Mouse (Mus musculus) splenic B cell, adult 2 months (primary cell): ENCODE data around the gene Kctd4.
"Not testable (repeated sequence)": the region's sequence is repeated elsewhere in the genome, so short reads cannot be mapped to it uniquely, and the experiment has no call there.

Experiments used
- DNase-seq: peaks from one replicate; pipeline ENCODE4 v3.0.0-alpha.2; 2011; ENCODE audit warnings: low read depth, low spot score
- H3K27me3 ChIP-seq: 2 replicates; pipeline ENCODE4 v1.6.1; 2012; ENCODE audit warnings: mild to moderate bottlenecking, low read length, moderate library complexity, mixed read lengths; ENCODE audit not compliant: control insufficient read depth, poor library complexity, insufficient read depth, severe bottlenecking
- H3K36me3 ChIP-seq: 2 replicates; pipeline ENCODE4 v1.6.1; 2012; ENCODE audit warnings: mild to moderate bottlenecking, low read length, moderate library complexity, mixed read lengths; ENCODE audit not compliant: control insufficient read depth, poor library complexity, insufficient read depth, severe bottlenecking

The Kctd4 gene

DNA sequence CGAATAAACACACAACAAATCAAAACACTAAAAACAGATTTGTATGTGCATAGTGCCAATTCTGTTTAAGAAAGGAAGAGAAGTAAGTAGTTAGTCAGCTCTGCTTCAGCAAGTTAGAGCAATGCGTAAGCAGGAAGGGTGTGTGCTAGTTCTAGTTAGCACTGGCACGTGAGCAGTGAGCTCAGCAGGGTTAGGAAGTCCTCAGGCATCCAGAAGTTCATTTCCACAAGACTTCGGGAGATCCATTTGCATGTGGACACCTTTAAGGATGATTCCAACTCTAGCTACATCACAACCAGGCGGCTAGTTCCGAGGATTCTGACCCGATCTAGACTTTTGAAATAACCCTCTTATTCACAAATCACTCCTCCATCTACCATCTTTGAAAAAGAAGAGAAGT, at the start of gene Kctd4:
Gene Kctd4, plus strand, starts transcription at position 244 of the 400 bp plus-strand sequence.
- Histone ChIP-seq H3K36me3 (no peaks in the 10 kb centered on the region), H3K27me3 (no peaks in the 10 kb centered on the region)
- no peak for DNase-seq

DNA sequence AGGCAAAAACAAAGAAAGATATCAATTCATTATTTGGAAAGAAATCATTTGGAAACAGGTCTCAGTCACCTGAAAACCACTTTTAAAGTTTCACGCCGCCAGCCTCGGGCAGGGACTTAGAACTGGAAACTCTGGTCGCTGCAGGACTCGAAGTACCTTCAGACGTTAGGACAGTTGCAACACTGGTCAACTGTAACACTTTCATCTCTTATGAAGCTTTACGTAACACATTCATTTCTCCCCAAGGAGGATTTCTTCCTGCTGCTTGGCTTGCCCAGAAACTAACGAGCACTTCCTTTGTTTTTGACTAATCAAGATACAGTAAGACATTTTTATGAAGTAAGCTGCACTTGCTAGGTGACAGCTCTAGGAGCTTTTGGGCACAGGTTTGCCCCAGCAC, 47.9 kb upstream of the Kctd4 start:
- DNase-seq, result no peak
- H3K36me3 ChIP-seq, result peaks cover 6% of the 10 kb centered on the region
- H3K27me3 ChIP-seq, result no peaks in the 10 kb centered on the region

DNA sequence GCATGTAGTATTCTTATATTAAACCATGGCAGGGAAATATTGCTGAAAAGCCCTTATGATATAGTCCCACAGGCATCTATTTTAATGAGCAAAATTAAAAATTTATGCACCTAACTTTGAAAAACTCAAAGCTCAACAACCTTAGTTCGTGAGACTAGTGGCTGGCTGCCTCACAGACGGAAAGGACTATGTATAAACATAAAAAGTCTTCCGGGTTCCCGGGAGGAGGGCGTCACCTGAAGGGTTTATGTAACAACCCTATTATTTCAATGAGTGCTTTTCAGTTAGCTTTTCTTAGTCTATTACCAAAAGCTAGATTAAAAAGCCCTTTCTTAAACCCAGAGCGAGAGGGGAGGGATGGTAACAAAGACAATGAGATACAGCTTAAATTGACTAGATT, 42.8 kb upstream of the Kctd4 start:
- H3K27me3 ChIP-seq, result no peaks in the 10 kb centered on the region
- peaks cover under 1% of the 10 kb centered on the region; the same call in 1 of the 2 replicates for H3K36me3 ChIP-seq
- DNase-seq, result no peak

DNA sequence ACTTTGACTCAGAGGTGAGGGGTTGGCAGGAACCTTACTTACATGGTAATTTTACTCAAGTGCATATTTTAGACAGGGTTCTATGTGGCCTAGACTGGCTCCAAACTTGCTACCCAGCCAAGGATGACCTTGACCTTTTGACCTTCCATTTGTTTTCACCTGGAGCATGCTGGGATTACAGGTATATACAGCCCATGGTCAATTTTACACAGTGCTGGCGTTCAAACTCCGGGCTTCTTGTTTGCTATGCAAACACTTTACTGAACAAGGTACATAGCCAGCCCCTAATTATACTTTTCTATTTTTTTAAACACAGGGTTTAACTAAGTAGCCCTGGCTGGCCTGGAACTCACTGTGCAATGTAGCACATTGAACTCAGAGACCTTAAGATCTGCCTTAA, 42.1 kb upstream of the Kctd4 start:
- Histone ChIP-seq H3K36me3 (peaks cover 1% of the 10 kb centered on the region; the same call in 1 of the 2 replicates), H3K27me3 (no peaks in the 10 kb centered on the region)
- DNase-seq, result no peak

DNA sequence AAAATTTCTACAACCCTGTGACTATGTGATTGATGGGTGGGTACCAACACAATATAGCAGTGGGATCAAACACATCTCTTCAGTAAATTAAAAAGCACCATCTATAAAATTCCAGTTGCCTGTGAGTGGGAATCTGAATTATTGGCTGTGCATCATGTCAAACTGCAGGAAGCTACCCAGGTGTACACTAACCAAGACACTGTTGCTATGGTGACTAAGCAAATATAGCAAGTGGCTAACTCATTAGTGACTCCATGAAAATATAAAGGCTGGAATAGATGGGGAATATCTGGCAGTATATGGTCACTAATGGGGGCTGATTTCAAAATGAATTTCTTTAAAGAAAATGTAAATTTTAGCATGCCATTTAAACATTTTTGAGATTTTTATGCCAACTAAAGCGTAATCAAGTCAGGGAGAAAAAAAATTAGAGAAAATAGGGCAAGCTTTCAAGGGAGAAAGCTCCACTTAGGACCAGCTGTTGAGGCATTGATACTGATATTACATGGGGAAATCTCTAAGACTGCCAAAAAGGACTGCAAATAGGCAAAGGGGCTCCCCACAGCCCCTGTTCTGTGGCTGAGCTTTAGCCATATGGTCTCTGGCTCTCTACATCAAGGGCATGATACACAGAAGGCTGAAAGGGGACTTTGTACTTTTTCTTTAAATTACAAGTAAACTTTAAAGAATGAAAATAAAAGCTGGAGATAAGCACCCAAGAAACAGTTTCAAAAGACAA, 31.3 kb upstream of the Kctd4 start:
- DNase-seq, result no peak
- Histone ChIP-seq H3K36me3 (no peaks in the 10 kb centered on the region), H3K27me3 (no peaks in the 10 kb centered on the region)

DNA sequence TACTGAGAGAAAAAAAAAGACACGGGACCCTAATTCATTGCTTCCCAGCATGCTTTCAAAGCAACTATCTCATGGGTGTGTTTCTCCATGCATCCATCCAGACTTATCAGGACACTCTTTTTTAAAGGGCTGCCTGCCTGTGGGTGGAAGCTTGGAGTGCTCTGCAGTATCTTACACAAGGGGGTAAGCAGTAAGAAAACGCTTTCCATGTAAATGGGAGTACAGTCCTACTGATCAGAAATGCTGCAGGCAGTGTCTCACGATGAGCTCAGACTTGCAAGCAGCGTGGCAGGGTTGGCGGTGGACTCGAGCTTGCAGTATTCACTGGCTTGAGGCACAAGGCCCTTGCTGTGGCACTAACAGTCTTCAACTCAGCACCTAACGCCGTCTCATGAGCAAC, 25.1 kb upstream of the Kctd4 start:
- DNase-seq, result not testable (repeated sequence)

DNA sequence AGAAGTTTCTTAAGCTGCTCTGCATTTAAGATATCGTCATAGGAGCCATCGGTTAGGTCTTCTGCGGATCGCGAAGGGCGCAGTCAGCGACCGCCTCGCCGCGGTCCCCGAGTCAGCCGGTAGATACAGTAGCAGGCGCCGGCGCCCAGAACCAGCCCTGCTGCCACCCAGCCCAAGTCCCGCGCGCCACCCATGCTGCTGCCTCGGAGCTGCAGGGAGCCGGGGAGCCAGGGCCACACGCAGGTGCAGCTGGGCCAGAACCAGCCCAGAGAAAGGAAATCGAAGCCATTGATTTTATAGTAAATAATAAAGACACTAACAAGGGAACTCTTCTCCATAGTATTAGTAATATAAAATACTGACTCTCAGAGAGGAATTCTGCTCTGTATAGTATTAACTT, 23.5 kb upstream of the Kctd4 start:
- no peak for DNase-seq
- Histone ChIP-seq H3K36me3 (no peaks in the 10 kb centered on the region), H3K27me3 (no peaks in the 10 kb centered on the region)

More for the DNA sequence above, 25.1 kb upstream of the Kctd4 start:
- H3K27me3 ChIP-seq, H3K36me3 ChIP-seq: not testable (repeated sequence)

DNA sequence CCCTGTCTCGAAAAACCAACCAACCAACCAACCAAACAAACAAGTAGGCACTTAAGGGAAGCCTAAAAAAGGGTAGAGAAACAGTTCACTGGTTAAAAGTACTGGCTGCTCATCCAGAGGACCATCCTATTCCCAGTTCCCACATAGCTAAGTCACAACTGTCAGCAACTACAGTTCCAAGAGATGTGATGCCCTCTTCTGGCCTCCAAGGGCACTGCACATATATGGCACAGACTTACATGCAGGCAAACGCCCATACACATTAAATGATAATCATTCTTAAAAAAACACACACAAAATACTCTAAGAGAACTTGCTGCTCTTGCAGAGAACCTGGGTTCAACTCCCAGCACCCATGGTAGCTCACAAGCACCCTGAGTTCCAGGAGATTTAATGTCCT, 20.4 kb upstream of the Kctd4 start:
- H3K27me3 ChIP-seq, result no peaks in the 10 kb centered on the region
- no peaks in the 10 kb centered on the region for H3K36me3 ChIP-seq
- peak; percentile 16 for DNase-seq

DNA sequence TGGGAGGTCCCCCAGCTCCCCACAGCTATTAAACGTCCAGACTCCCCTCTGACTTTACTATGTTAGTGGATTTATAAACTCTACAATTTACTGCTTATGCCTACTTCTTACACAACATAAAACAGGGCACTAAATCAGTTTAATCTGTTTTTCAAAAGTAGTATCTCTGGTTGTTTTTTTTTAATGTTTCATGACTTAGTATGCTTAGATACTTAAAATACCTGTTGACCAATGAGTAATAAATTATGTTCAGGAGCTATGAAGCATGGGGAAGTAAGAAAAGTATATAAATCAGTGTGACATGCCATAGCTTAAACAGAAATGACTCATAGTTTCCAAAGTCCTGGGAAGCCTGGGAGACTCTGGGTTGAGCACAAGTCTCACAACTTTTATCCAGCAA, 17.1 kb upstream of the Kctd4 start:
- no peaks in the 10 kb centered on the region for H3K27me3 ChIP-seq

DNA sequence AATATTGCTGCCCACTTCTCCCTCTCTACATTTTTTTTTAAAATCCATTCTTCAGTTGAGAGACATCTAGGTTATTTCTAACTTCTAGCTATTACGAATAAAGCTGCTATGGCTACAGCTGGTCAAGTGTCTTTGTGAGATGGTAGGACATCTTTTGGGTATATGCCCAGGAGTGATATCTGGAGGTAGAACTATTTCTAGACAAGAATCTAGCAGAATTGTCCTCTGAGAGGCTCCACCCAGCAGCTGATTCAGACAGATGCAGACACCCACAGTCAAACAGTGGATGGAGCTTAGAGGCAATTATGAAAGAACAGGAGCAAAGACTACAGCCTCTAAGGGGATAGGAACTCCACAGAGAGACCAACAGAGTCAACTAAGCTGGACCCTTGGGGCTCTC, 13.3 kb upstream of the Kctd4 start:
- no peak for DNase-seq
- no peaks in the 10 kb centered on the region for H3K36me3 ChIP-seq
- H3K27me3 ChIP-seq, result no peaks in the 10 kb centered on the region

More for the DNA sequence above, 17.1 kb upstream of the Kctd4 start:
- no peak for DNase-seq
- no peaks in the 10 kb centered on the region for H3K36me3 ChIP-seq

DNA sequence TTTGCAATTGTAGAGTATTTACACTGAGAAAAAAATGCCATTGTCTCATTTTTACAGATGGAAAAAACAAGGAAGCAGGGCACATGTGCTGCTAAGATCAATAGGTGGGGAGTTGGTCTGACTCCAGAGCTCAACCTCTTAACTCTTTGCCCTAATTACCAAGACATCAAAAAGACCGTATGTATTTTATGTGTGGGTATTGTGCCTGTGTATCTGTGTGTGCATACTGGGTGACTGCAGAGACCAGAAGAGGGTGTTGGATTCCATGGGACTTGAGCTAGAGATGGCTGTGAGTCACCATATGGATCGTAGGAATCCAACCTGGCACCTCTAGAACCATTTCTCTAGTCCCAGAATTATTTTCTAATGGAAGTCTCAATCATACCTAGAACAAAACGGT, 12.4 kb upstream of the Kctd4 start:
- H3K27me3 ChIP-seq, result no peaks in the 10 kb centered on the region
- DNase-seq, result no peak
- H3K36me3 ChIP-seq, result no peaks in the 10 kb centered on the region

DNA sequence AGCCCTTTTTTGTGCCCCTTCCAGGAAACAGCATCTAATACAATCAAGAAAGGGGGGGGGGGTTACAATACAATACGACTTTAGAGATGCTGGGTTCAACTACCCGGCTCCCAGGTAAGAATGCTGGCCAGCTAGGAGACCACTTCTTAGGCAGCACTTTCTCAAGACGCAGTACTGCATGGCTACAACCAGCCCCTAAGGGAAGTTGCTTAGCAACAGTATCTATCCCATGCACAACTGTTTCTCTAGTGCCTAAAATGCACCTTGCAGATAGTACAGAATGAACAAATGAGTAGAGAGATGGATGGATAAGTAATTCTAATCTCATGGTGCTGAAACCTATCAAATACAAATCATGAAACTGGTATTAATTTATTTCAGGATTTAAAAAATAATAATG, 7.1 kb upstream of the Kctd4 start:
- H3K27me3 ChIP-seq, result no peaks in the 10 kb centered on the region
- DNase-seq, result no peak
- H3K36me3 ChIP-seq, result no peaks in the 10 kb centered on the region

DNA sequence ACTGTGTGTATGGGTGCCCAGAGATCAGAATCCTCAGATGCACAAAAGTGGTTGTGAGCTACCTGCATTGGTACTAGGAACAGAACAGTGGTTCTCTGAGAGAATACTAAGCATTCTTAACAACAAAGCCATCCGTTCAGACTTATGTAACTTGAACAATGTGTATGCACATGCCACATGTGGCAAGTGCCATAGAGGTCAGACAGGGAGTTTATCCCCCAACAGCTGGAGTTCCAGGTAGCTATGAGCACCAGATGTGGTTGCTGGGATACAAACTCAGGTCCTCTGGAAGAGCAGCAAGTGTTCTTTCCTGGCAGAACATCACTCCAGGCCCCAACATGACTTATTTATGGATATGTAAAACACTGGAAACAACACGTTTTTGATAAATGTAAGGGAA, 1.8 kb upstream of the Kctd4 start:
- Histone ChIP-seq H3K27me3 (no peaks in the 10 kb centered on the region), H3K36me3 (no peaks in the 10 kb centered on the region)
- no peak for DNase-seq

DNA sequence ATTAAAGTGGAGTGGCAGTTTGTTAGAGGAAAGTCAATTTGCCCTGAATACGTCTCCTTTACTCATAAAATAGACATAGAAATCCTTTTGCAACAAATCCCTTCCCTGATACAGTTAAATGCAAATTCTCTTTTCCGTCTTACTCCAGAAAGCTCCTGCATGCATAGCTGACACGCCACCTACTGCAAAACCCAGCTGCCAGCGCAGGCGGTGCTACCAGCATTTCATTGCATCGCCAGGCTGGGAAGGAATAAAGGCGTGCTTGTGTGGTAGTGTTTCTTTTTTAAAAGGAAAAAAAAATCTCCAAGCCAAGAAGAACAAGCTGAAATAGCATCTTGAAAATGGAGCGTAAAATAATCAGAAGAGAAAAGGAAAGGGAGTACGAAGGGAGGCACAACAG, 7.4 kb downstream of the Kctd4 start:
- Histone ChIP-seq H3K27me3 (no peaks in the 10 kb centered on the region), H3K36me3 (no peaks in the 10 kb centered on the region)
- no peak for DNase-seq

DNA sequence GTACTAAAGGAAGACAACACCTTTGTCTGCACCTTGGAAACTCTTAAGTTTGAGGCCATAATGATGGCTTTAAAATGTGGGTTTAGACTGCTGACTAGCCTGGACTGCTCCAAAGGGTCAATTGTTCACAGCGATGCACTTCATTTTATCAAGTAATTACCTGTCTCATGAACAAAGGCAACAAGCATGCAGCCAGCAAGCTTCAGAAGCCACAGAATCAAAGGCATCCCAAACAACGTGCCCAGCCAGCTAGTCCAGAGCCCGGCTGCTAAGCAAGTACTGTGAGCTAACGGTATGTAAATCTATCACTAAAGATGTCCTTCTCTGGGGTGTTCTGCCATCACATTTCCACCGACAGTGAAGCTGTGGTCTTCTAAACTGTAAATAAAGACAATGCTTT, 8.4 kb downstream of the Kctd4 start:
- Histone ChIP-seq H3K36me3 (no peaks in the 10 kb centered on the region), H3K27me3 (no peaks in the 10 kb centered on the region)
- DNase-seq, result no peak

DNA sequence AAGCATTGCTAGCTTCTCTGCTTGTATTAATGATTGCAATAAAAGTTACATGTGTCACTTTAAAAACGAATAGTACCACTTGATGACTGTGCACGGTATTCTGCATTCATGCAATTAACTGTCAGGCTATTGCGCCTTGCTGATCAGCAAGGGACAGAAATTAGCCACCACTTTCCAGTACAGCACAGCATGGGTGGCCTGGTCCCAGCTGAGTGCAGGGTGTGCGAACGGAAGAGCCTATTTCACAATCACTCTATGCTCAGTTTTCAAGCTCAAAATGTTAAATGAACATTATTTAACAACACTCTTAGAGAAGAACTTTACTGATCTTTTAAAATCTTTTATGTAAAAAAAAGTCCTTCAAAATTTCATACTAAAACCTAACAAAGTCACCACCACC, 9.2 kb downstream of the Kctd4 start:
- Histone ChIP-seq H3K36me3 (no peaks in the 10 kb centered on the region), H3K27me3 (no peaks in the 10 kb centered on the region)
- no peak for DNase-seq
